Mouse (Mus musculus) midbrain, postnatal 0 days (tissue): ENCODE results near the gene Patj. TPM values are rescaled to one million over a fixed set of nuclear protein-coding genes. Genes with fewer than 3 reads are reported as not detected.

Experiments
- ATAC-seq: fragments of 200-750 bp; cut with Nextera tagmentation; 2 replicates; pipeline ENCODE4 v1.8.0; 2017; ENCODE audit warnings: moderate number of reproducible peaks, mild to moderate bottlenecking, moderate TSS enrichment, moderate library complexity; ENCODE audit not compliant: low FRiP score
- DNase-seq: peaks from one replicate; pipeline ENCODE4 v3.0.0-alpha.2; 2015; ENCODE audit warnings: low spot score
- H3K27ac ChIP-seq: fragments of 300-500 bp; sonication (generic); 2 replicates; pipeline ENCODE4 v1.5.1; 2014; ENCODE audit warnings: low read depth, mild to moderate bottlenecking, low read length, mixed read lengths
- H3K27me3 ChIP-seq: fragments of 300-500 bp; sonication (generic); 2 replicates; pipeline ENCODE4 v1.6.1; 2014; ENCODE audit warnings: low read length, control low read depth, mixed read lengths; ENCODE audit not compliant: insufficient read depth
- H3K36me3 ChIP-seq: fragments of 300-500 bp; sonication (generic); 2 replicates; pipeline ENCODE4 v1.6.1; 2014; ENCODE audit warnings: low read length, control low read depth, mixed read lengths; ENCODE audit not compliant: insufficient read depth
- H3K4me1 ChIP-seq: fragments of 300-500 bp; sonication (generic); 2 replicates; pipeline ENCODE4 v1.6.1; 2014; ENCODE audit warnings: mild to moderate bottlenecking, control low read depth, antibody characterized with exemption, low read length, mixed read lengths; ENCODE audit not compliant: insufficient read depth
- H3K4me2 ChIP-seq: fragments of 300-500 bp; sonication (generic); 2 replicates; pipeline ENCODE4 v1.6.1; 2014; ENCODE audit warnings: low read depth, mild to moderate bottlenecking, low read length, mixed read lengths; ENCODE audit not compliant: poor library complexity, severe bottlenecking
- H3K4me3 ChIP-seq: fragments of 300-500 bp; sonication (generic); 2 replicates; pipeline ENCODE4 v1.5.1; 2014; ENCODE audit warnings: low read depth, mild to moderate bottlenecking, low read length, moderate library complexity
- H3K9ac ChIP-seq: fragments of 300-500 bp; sonication (generic); replicated peaks from 2 replicates; pipeline ENCODE4 v1.6.1; 2014; ENCODE audit warnings: mild to moderate bottlenecking, low read length, moderate library complexity, mixed read lengths; ENCODE audit not compliant: poor library complexity, severe bottlenecking
- H3K9me3 ChIP-seq: fragments of 300-500 bp; sonication (generic); 2 replicates; pipeline ENCODE4 v1.6.1; 2016; ENCODE audit warnings: low read length, control low read depth
- CTCF ChIP-seq: IDR thresholded peaks from 2 replicates; pipeline ENCODE4 v1.5.1; 2016; ENCODE audit warnings: antibody characterized with exemption, mild to moderate bottlenecking
- WGBS: fragments of 180-500 bp; shearing (Covaris S2); extraction: QIAGEN DNeasy Blood & Tissue Kit; methylation state at CpG from one replicate; pipeline ENCODE4 v1.1.7; 2014; 5-methylcytosine and 5-hydroxymethylcytosine counted together
- polyA plus RNA-seq: library from polyadenylated mRNA; unstranded; fragments of >200 nt; fragmentation: Nextera tagmentation; extraction: Ambion mirVana; gene quantifications from 2 replicates; pipeline ENCODE4 v1.2.1, GENCODE M21; 2015
- total RNA-seq: library from RNA; depleted of rRNA; stranded (reverse); fragments of >200 nt; gene quantifications from 2 replicates; pipeline ENCODE4 v1.2.3, GENCODE M21; 2014

The Patj gene
- total and polyA plus RNA-seq, 2 experiments from 2014 or later = 6.9 to 16.9 TPM

DNA sequence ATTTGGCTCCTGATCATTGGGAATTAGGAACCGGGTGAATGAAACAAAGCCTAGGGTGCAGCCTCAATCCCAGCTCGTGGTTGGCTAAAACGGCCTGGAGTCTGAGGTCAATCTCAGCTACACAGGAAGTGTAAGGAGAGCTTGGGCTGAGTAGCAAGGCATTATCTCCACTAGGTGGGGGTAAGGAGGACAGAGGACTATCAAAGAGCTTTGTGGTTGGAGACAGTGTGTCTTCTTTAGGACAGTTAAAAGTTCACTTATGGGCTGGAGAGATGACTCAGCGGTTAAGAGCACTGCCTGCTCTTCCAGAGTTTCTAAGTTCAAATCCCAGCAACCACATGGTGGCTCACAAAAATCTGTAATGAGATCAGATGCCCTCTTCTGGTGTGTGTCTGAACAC lies 329.9 kb downstream of the Patj start:
- peaks cover 4% of the 10 kb centered on the region for H3K4me1 ChIP-seq
- DNase-seq = peak; percentile 28
- no peaks in the 10 kb centered on the region for H3K36me3 ChIP-seq
- H3K9ac ChIP-seq = no peak overlapping the region
- no peak overlapping the region for H3K4me2 ChIP-seq
- 46% methylated on average over 4 of the region's 4 CpGs for WGBS
- peaks cover 21% of the 10 kb centered on the region for H3K27me3 ChIP-seq
- ATAC-seq = no peak
- H3K9me3 ChIP-seq = no peaks in the 10 kb centered on the region
- no peak overlapping the region for H3K27ac ChIP-seq
- TF ChIP-seq CTCF = peak; percentile 61
- no peak overlapping the region for H3K4me3 ChIP-seq

DNA sequence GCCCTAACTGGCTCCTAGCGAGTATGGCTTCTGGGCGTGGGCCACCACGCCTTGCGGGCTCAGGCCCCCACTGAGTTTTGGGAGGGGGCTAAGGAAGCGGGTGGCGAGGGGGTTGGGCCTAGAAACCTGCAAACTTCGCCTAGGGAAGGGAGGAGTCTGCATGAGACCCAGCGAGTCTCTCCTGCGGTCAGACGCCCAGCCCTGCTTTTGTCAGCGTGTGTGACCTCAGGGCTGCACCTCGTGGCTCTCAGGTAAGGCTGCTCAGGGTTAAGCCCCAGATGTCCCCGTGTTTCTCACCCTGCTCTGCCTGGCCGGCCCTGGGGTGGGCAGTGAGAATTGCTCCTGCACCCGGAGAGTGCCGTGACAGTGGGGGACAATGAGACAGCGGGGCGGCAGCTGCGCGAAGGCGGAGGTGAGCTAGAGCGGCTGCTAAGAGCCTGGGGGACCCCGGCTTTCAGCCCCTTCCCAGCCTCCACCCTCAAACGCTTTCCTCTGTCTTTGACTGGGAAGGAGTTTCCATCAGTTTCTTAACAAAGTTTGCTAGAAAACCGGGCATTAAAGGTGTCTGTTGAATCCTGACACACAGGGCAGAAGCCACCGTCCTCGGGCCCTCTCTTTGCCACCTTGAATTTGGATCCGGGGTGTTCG lies 331.1 kb downstream of the Patj start, which contains the start of gene L1td1:
Gene L1td1, plus strand, starts transcription at position 145 of the 648 bp plus-strand sequence.
- H3K27ac ChIP-seq = no peak within 1 kb of the TSS
- H3K4me1 ChIP-seq = peaks cover 4% of the 10 kb centered on the region
- no peaks in the 10 kb centered on the region for H3K36me3 ChIP-seq
- no peak for DNase-seq
- no peaks in the 10 kb centered on the region for H3K9me3 ChIP-seq
- H3K9ac ChIP-seq = no peak within 1 kb of the TSS
- no peak for ATAC-seq
- TF ChIP-seq CTCF = no peak
- WGBS = 4% methylated on average over 29 of the region's 29 CpGs
- peak within 1 kb of the TSS; percentile 48 for H3K4me2 ChIP-seq
- H3K4me3 ChIP-seq = peak within 1 kb of the TSS; percentile 22
- peaks cover 21% of the 10 kb centered on the region for H3K27me3 ChIP-seq

DNA sequence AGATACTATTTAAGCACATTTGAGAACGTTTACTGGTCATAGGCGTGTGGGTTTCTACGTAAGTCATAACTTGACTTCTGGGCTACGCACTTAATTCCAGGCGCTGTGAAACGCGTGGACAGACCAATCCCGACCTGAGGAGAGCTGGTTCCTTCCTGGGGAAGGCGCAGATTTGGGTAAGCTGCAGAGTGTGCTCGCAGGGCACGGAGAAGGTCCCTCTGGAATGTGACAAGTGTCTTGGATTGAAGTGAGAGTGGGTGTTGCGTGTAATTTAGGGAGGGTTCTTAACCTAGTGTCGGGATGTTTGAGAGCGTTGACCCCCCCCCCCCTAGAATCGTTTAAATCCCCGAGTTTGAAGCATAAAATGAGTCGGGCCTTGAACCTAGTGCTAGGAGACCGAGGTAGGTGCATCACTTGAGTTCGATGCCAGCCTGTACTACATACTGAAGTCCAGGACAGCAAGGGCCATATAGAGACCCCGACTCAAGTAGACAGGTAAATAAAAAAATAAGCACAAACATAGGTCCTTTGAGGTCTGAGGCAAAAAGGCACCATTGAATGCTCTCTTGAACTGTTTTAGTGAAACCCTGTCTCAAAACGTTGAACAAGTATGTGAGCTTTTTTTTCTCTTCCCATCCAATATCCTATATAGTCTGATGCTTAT lies 331.8 kb downstream of the Patj start:
- Histone ChIP-seq H3K4me2 (peak overlapping the region; percentile 48), H3K4me3 (peak overlapping the region; percentile 22), H3K4me1 (peaks cover 4% of the 10 kb centered on the region), H3K9ac (no peak overlapping the region), H3K27ac (no peak overlapping the region), H3K27me3 (peaks cover 21% of the 10 kb centered on the region), H3K36me3 (no peaks in the 10 kb centered on the region), H3K9me3 (no peaks in the 10 kb centered on the region)
- DNase-seq = no peak
- WGBS = 4% methylated on average over 21 of the region's 21 CpGs
- no peak for ATAC-seq
- no peak for TF ChIP-seq CTCF

DNA sequence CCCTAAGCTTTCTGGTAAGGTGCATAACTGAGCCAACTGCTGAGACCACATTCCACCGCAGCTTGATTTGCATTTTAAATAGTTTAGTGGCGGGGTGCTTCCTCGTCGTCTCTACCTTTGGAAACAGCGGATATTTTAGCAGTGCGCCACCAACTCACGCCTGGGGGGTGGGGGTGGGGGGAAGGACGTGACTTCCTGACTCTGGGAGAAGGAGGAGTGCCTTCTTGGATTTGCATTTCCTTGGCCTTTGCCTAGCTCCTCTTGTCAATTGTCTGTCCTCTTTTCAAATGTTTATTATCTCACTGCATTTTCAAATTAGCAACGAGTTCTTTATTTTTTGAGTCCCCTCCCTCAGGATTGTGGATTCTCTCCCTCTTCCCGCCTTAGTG lies 332.4 kb downstream of the Patj start:
- 3% methylated on average over 10 of the region's 10 CpGs for WGBS
- no peaks in the 10 kb centered on the region for H3K36me3 ChIP-seq
- DNase-seq (no peak), ATAC-seq (no peak)
- peaks cover 4% of the 10 kb centered on the region for H3K4me1 ChIP-seq
- TF ChIP-seq CTCF = no peak
- H3K27ac ChIP-seq = no peak overlapping the region
- H3K4me2 ChIP-seq = peak overlapping the region; percentile 48
- peak overlapping the region; percentile 14; the same call in 1 of the 2 replicates for H3K4me3 ChIP-seq
- H3K27me3 ChIP-seq = peaks cover 21% of the 10 kb centered on the region
- no peaks in the 10 kb centered on the region for H3K9me3 ChIP-seq
- H3K9ac ChIP-seq = no peak overlapping the region

DNA sequence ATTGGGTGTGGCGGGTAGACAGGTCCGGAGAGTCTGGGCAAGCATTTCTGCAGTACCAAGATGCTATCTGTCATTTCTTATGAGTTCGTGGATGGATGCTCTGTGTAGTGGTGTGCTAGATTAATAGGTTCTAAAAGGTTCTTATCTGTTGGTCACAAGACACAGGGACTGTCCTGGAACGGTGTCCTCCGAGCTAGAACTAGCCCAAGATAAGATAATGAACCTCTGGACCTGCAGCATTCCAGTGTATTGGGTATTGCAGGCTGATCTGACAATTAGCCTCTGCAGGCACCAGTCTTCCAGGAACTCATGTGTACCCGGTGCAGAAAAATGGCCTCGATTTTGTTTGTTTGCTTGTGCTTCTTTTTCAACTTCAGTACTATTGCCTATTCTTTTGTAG lies 333.1 kb downstream of the Patj start:
- Histone ChIP-seq H3K27me3 (peaks cover 21% of the 10 kb centered on the region), H3K4me2 (no peak overlapping the region), H3K4me1 (peaks cover 4% of the 10 kb centered on the region), H3K27ac (no peak overlapping the region), H3K4me3 (no peak overlapping the region), H3K9ac (no peak overlapping the region), H3K9me3 (no peaks in the 10 kb centered on the region), H3K36me3 (no peaks in the 10 kb centered on the region)
- TF ChIP-seq CTCF = no peak
- DNase-seq = no peak
- 74% methylated on average over 7 of the region's 7 CpGs for WGBS
- no peak for ATAC-seq

DNA sequence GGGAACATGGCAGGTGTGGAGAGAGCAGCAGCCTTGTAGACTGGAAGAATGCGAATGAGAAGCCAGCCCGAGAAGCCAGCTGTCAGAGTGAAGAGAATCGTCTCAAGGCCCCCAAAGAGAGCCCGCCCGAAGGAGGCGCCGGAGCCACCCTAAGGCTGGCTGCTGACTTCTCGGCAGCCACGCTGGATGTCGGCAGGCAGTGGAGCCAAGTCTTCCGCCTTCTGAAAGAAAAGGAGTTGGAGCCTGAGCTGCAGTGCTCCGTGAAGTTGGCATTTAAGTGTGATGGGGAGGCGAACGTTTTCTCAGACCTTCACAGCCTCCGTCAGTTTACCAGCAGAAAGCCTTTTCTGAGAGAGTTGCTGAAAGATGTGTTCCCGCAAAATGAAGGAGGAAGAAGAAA lies 338.1 kb downstream of the Patj start:
- Histone ChIP-seq H3K36me3 (no peaks in the 10 kb centered on the region), H3K4me1 (no peaks in the 10 kb centered on the region), H3K27me3 (no peaks in the 10 kb centered on the region), H3K4me2 (no peak overlapping the region), H3K27ac (no peak overlapping the region), H3K9ac (no peak overlapping the region), H3K9me3 (no peaks in the 10 kb centered on the region), H3K4me3 (no peak overlapping the region)
- DNase-seq (no peak), ATAC-seq (no peak)
- TF ChIP-seq CTCF = no peak
- 97% methylated on average over 16 of the region's 16 CpGs for WGBS
